Mouse (Mus musculus) lung, embryonic 15.5 days (tissue): ENCODE measurements around the gene Samsn1. TPM values are rescaled to one million over a fixed set of nuclear protein-coding genes. Genes with fewer than 3 reads are reported as not detected.

Source experiments
- ATAC-seq: fragments of 200-750 bp; cut with Nextera tagmentation; 2 replicates; pipeline ENCODE4 v1.8.0; 2017; ENCODE audit warnings: moderate number of reproducible peaks, borderline replicate concordance; ENCODE audit not compliant: low FRiP score, low TSS enrichment; ENCODE audit errors: extremely low read depth
- H3K27ac ChIP-seq: fragments of 300-500 bp; sonication (generic); 2 replicates; pipeline ENCODE4 v1.5.1; 2015; ENCODE audit warnings: moderate library complexity, mild to moderate bottlenecking, inconsistent platforms
- H3K27me3 ChIP-seq: fragments of 300-500 bp; sonication (generic); 2 replicates; pipeline ENCODE4 v1.6.1; 2015; ENCODE audit warnings: inconsistent platforms
- H3K36me3 ChIP-seq: fragments of 300-500 bp; sonication (generic); 2 replicates; pipeline ENCODE4 v1.6.1; 2015; ENCODE audit warnings: inconsistent platforms
- H3K4me1 ChIP-seq: fragments of 300-500 bp; sonication (generic); 2 replicates; pipeline ENCODE4 v1.6.1; 2015; ENCODE audit warnings: inconsistent platforms
- H3K4me2 ChIP-seq: fragments of 300-500 bp; sonication (generic); 2 replicates; pipeline ENCODE4 v1.6.1; 2015; ENCODE audit warnings: inconsistent platforms, mild to moderate bottlenecking, moderate library complexity
- H3K4me3 ChIP-seq: fragments of 300-500 bp; sonication (generic); 2 replicates; pipeline ENCODE4 v1.5.1; 2015; ENCODE audit warnings: mild to moderate bottlenecking, inconsistent platforms
- H3K9ac ChIP-seq: fragments of 300-500 bp; sonication (generic); 2 replicates; pipeline ENCODE4 v1.6.1; 2015; ENCODE audit warnings: inconsistent platforms
- H3K9me3 ChIP-seq: fragments of 300-500 bp; sonication (generic); 2 replicates; pipeline ENCODE4 v1.6.1; 2016; ENCODE audit warnings: inconsistent platforms
- WGBS: fragments of 180-500 bp; shearing (Covaris S2); methylation state at CpG from one replicate; pipeline ENCODE4 v1.1.7; 2015; 5-methylcytosine and 5-hydroxymethylcytosine counted together
- polyA plus RNA-seq: library from polyadenylated mRNA; unstranded; fragments of >200 nt; fragmentation: Nextera tagmentation; extraction: Ambion mirVana; gene quantifications from 2 replicates; pipeline ENCODE4 v1.2.1, GENCODE M21; 2015

Gene Samsn1
- polyA plus RNA-seq, 1 experiment from 2014 or later, result 3.3 TPM

DNA sequence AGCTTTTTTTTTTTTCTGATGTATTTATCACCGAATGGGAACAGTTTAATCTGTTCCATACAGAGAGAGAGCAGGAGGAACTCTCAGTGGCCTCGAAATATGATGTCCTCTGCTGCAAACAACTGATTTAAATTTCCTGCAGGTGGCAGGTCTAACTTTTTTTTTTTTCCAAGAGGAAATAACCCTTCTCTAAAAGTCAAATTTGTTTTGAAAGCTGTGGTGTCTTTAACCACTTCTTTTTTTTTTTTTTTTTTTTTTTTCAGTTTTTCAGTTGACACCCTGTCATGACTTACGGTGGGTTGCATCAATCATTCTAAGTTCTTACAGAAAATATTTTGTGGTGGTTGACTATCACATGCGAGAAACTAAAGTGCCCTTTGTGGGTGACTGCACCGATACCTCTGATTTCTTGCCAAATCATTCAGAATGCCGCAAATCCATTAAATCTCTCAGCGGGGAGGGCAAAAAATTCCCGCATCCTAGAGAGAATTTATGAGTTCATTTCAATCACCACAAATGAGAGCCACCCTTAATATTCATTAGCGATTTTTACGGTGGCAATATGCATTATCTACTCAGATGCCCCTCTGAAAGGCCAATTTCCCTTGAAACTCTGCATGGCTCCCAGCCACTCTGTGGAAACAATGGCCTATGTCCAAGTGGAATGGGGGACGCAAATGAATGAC is 92.4 kb downstream of the Samsn1 start:
- ATAC-seq, result no peak
- no peaks in the 10 kb centered on the region for H3K36me3 ChIP-seq
- H3K4me1 ChIP-seq, result no peaks in the 10 kb centered on the region
- no peak overlapping the region for H3K4me3 ChIP-seq
- no peak overlapping the region for H3K27ac ChIP-seq
- 77% methylated on average over 11 of the region's 11 CpGs for WGBS
- no peak overlapping the region for H3K9ac ChIP-seq
- H3K9me3 ChIP-seq, result no peaks in the 10 kb centered on the region
- no peak overlapping the region for H3K4me2 ChIP-seq
- H3K27me3 ChIP-seq, result no peaks in the 10 kb centered on the region

DNA sequence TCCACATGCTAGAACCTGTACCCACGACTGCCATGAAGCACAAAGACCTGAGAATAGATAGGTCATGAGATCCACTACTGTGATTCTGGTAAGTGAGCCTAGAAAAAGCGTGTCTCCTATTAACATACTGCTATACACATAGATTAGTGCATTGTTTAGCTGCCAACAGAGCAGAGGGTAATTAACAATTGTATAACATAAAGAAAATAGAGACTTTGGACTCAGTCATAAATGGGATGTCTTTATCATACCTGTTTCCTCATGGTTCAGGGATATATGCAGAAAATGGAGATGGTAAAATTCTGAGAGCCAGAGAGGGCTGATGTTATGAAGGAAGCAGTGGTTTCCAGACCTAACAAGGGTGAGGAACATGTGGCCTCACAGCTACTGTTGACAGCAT is 95.6 kb downstream of the Samsn1 start:
- no peaks in the 10 kb centered on the region for H3K9me3 ChIP-seq
- no peak overlapping the region for H3K27ac ChIP-seq
- no peak overlapping the region for H3K9ac ChIP-seq
- no peaks in the 10 kb centered on the region for H3K36me3 ChIP-seq
- no peak for ATAC-seq
- 77% methylated on average over 2 of the region's 2 CpGs for WGBS
- no peaks in the 10 kb centered on the region for H3K4me1 ChIP-seq
- H3K4me3 ChIP-seq, result no peak overlapping the region
- H3K4me2 ChIP-seq, result no peak overlapping the region
- no peaks in the 10 kb centered on the region for H3K27me3 ChIP-seq

DNA sequence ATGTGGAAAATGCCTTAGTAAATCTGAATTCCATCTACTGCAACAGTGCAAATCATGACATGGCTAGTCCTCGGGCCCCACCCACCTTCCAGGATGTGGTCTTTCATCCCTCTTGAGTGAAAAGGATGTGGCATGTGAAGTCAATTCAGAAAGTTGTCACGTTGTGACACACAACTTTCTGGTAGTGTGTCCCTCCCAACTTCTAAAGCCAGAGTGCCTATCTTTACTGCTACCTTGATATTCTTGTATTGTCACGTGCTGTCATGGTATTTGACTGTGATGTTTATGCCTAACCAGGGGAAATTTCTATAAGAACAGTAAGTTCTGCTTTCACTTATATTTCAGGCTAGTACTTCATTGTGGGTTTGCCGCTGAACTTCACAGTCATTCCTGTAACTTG is 101.2 kb downstream of the Samsn1 start:
- Histone ChIP-seq H3K4me1 (no peaks in the 10 kb centered on the region), H3K36me3 (no peaks in the 10 kb centered on the region), H3K27me3 (no peaks in the 10 kb centered on the region), H3K9ac (no peak overlapping the region), H3K9me3 (no peaks in the 10 kb centered on the region), H3K4me2 (no peak overlapping the region), H3K4me3 (no peak overlapping the region), H3K27ac (no peak overlapping the region)
- no peak for ATAC-seq
- 73% methylated on average over 4 of the region's 4 CpGs for WGBS

DNA sequence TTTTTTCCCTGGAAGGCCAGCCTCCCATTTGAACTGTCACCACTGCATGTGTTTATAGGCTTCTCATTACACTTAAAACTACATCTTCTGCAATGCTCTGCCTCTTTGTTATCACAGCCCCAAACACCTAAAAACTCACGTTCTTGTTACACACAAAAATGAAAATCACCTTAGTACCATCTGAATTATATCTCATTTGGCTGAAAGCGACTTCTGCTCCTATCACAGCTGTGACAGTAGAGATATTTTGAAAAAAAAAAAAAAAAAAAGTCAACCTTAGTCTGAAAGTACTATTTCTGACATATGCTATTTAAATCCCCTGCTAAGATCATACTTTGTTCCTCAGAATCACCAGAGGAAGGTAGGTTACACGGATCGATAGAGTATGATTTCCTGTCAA is 102.8 kb downstream of the Samsn1 start:
- ATAC-seq, result no peak
- Histone ChIP-seq H3K4me1 (no peaks in the 10 kb centered on the region), H3K36me3 (no peaks in the 10 kb centered on the region), H3K9ac (no peak overlapping the region), H3K4me2 (no peak overlapping the region), H3K9me3 (no peaks in the 10 kb centered on the region), H3K27me3 (no peaks in the 10 kb centered on the region), H3K27ac (no peak overlapping the region), H3K4me3 (no peak overlapping the region)
- 83% methylated on average over 4 of the region's 4 CpGs for WGBS

DNA sequence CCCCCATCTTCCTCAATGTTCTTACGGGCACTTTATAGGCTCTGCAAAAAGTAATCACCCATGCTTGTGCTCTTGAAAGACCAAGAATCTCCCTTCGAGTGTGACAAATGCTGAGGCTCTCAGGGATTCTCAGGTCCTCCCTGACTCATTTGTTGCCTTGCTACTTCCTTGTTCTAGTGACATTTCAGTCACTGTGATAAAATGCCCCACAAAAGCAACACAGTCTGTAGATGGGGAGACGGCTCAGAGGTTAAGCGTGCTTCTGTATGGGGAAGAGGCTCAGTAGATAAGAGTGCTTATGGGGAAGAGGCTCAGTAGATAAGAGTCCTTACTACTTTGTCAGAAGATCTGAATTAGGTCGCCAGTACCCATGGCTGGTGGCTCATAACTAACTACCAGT is 104.4 kb downstream of the Samsn1 start:
- Histone ChIP-seq H3K27me3 (no peaks in the 10 kb centered on the region), H3K9ac (no peak overlapping the region), H3K4me2 (no peak overlapping the region), H3K4me3 (no peak overlapping the region), H3K9me3 (no peaks in the 10 kb centered on the region), H3K4me1 (no peaks in the 10 kb centered on the region), H3K36me3 (no peaks in the 10 kb centered on the region), H3K27ac (no peak overlapping the region)
- no peak for ATAC-seq
- WGBS, result 77% methylated on average over 5 of the region's 5 CpGs

DNA sequence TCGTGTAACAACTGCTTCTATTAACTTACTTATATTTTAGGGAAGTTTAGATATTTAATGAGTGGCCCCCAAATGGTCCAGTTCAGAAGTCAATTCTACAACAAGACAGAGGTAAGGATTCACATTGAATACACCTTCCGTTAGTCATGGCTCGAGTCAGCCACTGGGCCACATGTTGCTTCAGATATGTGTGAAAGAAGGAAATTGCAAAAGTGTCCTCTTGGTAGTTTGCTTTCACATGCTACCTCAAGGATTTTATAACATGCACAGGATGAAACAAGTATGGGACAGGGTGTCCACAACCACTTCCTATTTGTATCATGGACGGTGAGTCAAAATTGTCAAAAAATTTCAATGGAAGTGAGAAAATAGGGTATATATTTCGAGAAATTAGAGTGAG is 110.0 kb downstream of the Samsn1 start:
- no peaks in the 10 kb centered on the region for H3K9me3 ChIP-seq
- no peaks in the 10 kb centered on the region for H3K36me3 ChIP-seq
- H3K27ac ChIP-seq, result no peak overlapping the region
- 87% methylated on average over 5 of the region's 5 CpGs for WGBS
- ATAC-seq, result no peak
- H3K4me3 ChIP-seq, result no peak overlapping the region
- H3K4me1 ChIP-seq, result no peaks in the 10 kb centered on the region
- H3K27me3 ChIP-seq, result no peaks in the 10 kb centered on the region
- no peak overlapping the region for H3K4me2 ChIP-seq
- H3K9ac ChIP-seq, result no peak overlapping the region

DNA sequence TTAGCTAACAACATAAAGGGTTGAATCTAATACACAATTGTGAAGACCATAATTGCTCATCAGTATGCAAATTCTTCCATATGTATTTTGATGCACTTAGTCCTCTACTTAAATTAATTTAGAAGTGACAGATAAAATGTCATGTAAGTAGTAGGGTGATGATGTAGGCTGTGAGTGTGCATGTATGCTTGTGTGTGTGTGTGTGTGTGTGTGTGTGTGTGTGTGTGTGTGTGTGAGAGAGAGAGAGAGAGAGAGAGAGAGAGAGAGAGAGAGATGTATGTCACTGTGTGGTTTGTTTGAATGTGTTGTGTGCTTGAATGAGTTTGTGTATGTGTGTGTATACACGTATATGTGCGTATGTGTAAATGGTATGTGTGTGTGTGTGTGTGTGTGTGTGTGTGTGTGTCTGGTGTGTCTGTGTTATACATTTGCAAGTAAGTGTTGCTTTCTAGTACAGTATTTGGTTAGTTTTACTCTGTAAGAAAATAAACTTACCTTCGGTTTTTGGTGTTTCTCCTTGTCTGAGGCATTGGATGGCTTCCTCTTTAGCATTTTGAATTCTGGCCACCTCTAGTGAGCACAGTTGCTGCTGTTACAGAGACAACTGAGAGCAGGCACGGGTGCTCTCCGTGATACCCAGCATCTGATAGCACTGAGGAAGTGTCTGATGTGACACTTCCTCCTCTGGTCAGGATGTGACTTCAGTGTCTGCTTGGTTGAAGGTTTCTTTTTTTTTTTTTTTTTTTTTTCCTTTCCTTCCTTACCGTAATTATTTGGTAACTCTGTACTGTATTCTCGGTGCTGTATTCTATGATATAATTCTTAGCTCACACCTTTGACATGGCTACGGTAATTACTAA is 113.2 kb downstream of the Samsn1 start:
- H3K4me3 ChIP-seq, result no peak overlapping the region
- ATAC-seq, result no peak

DNA sequence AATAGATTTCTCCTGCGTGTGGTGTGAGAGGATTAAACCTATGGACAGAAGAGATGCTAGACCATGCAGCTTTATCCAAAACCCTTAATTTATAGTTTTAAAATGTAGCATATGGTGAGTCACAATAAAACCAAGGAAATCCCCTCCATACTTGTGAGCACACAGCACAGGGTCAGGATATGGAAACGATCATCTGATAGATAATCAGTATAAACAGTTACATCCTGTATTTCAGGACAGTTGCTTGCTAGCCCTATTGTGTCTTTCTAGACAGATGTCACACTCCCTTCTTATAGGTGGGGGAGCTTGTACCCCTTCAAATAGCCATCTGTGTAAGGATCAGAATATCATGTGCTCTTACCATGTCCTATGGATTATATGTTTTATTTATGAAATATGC is 115.3 kb downstream of the Samsn1 start:
- Histone ChIP-seq H3K4me1 (no peaks in the 10 kb centered on the region), H3K27me3 (no peaks in the 10 kb centered on the region), H3K36me3 (no peaks in the 10 kb centered on the region), H3K4me2 (no peak overlapping the region), H3K9ac (no peak overlapping the region), H3K27ac (no peak overlapping the region), H3K9me3 (no peaks in the 10 kb centered on the region), H3K4me3 (no peak overlapping the region)
- ATAC-seq, result no peak
- WGBS, result 62% methylated on average over 2 of the region's 2 CpGs

More for the DNA sequence above, 113.2 kb downstream of the Samsn1 start:
- no peak overlapping the region for H3K9ac ChIP-seq
- H3K4me1 ChIP-seq, result no peaks in the 10 kb centered on the region
- H3K27ac ChIP-seq, result no peak overlapping the region
- H3K9me3 ChIP-seq, result no peaks in the 10 kb centered on the region
- 53% methylated on average over 8 of the region's 8 CpGs for WGBS
- no peak overlapping the region for H3K4me2 ChIP-seq
- H3K36me3 ChIP-seq, result no peaks in the 10 kb centered on the region
- no peaks in the 10 kb centered on the region for H3K27me3 ChIP-seq

DNA sequence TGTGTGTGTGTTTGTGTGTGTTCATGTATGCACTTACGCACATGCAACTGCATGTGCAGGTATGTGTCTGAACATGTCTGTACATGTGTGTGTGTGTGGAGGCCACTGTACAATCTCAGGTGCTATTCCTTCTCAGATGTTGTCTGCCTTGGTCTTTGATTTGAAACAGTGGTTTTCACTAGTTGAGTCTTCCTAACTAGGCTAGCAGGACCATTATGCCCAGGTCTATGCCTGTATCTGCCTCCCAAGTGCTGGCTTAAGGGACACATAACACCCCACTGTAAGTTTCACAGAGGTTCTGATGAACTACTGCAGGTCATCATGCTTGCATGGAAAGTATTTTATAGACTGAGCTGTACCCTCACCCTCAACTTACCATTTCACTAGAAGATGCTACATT is 115.8 kb downstream of the Samsn1 start:
- H3K9me3 ChIP-seq, result no peaks in the 10 kb centered on the region
- H3K27ac ChIP-seq, result no peak overlapping the region
- no peaks in the 10 kb centered on the region for H3K4me1 ChIP-seq
- no peak overlapping the region for H3K4me2 ChIP-seq
- WGBS, result 92% methylated on average over 1 of the region's 1 CpGs
- no peaks in the 10 kb centered on the region for H3K27me3 ChIP-seq
- ATAC-seq, result no peak
- no peaks in the 10 kb centered on the region for H3K36me3 ChIP-seq
- H3K4me3 ChIP-seq, result no peak overlapping the region
- H3K9ac ChIP-seq, result no peak overlapping the region

DNA sequence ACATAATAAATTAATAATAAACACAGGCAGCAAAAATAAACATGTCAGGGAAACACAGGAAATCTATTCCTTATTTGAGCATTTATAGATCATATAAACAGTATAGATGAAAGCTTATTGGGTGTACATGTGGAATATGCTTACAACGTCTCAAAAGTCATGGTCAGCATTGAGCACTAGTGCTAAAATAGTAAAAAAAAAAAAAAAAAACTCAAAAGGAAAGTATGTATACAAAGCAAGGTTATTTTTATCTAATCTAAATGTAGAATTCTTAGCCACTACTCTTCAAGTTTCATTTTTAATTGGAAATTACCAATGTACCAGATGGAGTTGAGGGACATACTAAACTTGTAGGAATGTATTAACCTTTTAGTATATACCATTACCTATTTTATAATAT is 116.8 kb downstream of the Samsn1 start:
- Histone ChIP-seq H3K9me3 (no peaks in the 10 kb centered on the region), H3K9ac (no peak overlapping the region)
- WGBS, result 56% methylated on average over 1 of the region's 1 CpGs

DNA sequence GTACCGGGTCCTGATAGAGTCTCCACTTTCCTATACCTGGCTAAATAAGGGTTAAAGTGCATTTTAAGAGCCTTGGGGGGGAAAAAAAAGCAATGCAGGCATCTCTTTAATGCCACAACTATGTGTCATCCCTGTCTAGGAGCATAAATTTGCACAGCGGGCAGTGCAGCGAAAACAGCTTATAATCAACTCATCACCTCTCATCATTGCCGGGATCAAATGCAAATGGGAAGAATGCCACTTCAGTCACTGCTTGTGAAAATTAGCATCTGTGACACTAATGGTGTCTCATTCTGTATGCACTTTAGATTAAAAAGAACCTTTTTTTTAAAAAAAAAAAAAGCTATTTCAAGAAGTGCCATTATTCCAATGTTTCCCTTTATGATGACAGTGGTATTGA is 118.0 kb downstream of the Samsn1 start:
- H3K9ac ChIP-seq, result no peak overlapping the region
- no peaks in the 10 kb centered on the region for H3K9me3 ChIP-seq
- WGBS, result 90% methylated on average over 4 of the region's 4 CpGs
- no peak overlapping the region for H3K27ac ChIP-seq
- no peak overlapping the region for H3K4me2 ChIP-seq
- ATAC-seq, result no peak
- H3K36me3 ChIP-seq, result no peaks in the 10 kb centered on the region
- no peak overlapping the region for H3K4me3 ChIP-seq
- no peaks in the 10 kb centered on the region for H3K27me3 ChIP-seq
- no peaks in the 10 kb centered on the region for H3K4me1 ChIP-seq

More for the DNA sequence above, 116.8 kb downstream of the Samsn1 start:
- no peaks in the 10 kb centered on the region for H3K36me3 ChIP-seq
- no peaks in the 10 kb centered on the region for H3K27me3 ChIP-seq
- H3K4me1 ChIP-seq, result no peaks in the 10 kb centered on the region
- H3K27ac ChIP-seq, result no peak overlapping the region
- no peak overlapping the region for H3K4me3 ChIP-seq
- ATAC-seq, result no peak
- H3K4me2 ChIP-seq, result no peak overlapping the region

DNA sequence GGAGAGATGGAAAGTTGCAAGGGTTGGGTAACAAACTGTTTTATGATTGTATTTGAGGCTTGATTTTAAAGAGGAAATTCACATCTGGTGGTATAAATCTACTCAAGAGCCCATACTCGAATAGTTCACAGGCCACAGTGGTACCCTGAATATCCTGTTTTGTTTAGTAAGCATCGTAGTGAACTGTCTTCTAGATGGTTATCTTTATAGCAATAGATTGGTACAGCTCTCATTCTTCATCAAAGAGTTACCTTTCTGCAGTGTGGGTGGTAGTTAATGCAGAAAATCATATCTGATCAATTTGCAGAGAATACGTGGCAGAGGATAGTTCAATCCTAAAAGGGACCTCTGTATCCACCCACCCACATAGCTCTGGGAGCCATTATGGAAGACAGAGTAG is 119.1 kb downstream of the Samsn1 start:
- no peak for ATAC-seq
- Histone ChIP-seq H3K9ac (no peak overlapping the region), H3K4me1 (no peaks in the 10 kb centered on the region), H3K27me3 (no peaks in the 10 kb centered on the region), H3K4me2 (no peak overlapping the region), H3K27ac (no peak overlapping the region), H3K9me3 (no peaks in the 10 kb centered on the region), H3K4me3 (no peak overlapping the region), H3K36me3 (no peaks in the 10 kb centered on the region)
- WGBS, result 72% methylated on average over 3 of the region's 3 CpGs
